Mouse (Mus musculus): ENCODE results near the gene Samd8. TPM values are rescaled to one million over a fixed set of nuclear protein-coding genes. Genes with fewer than 3 reads are reported as not detected.

The Samd8 gene
- total and polyA plus RNA-seq, 3 experiments, result 5.4 to 9.5 (median 7.0) TPM

GRCm38 (mm10) chr14:21741314-21741713, 9.0 kb upstream of the Samd8 start:
- Histone ChIP-seq H3K27ac (ENCODE audit: insufficient read depth, low read depth) (no peak overlapping the region), H3K36me3 (replicated peaks in 1 of 2; ENCODE audit: control insufficient read depth in 1 of 2, insufficient read depth in 1 of 2, low read length in 1 of 2) (no peaks in the 10 kb centered on the region), H3K4me3 (replicated peaks in 1 of 3; ENCODE audit: low read depth in 2 of 3, low read length in 2 of 3, poor library complexity in 1 of 3) (no peak overlapping the region), H3K4me1 (ENCODE audit: control insufficient read depth in 1 of 2, insufficient read depth in 2 of 2) (peaks cover 3 to 4% of the 10 kb centered on the region in 2 experiments; a peak in 1 of 4 replicates), H3K9ac (ENCODE audit: insufficient read depth, low read depth) (no peak overlapping the region), H3K4me2 (ENCODE audit: insufficient read depth, low read depth, poor library complexity, severe bottlenecking) (no peak overlapping the region), H3K79me2 (replicated peaks; ENCODE audit: control insufficient read depth, extremely low read depth, insufficient read depth, poor library complexity, severe bottlenecking) (no peaks in the 10 kb centered on the region), H3K9me3 (replicated peaks; ENCODE audit: low read length) (no peaks in the 10 kb centered on the region), H3K27me3 (replicated peaks) (no peaks in the 10 kb centered on the region)
- in situ Hi-C loops (cut with MboI; ENCODE audit: low pct_ligation_motif_present, low pct_unique_long_range_greater_than_20kb, low sequenced_read_pairs) (loop anchor here (25.0 kb wide), 1 partner anchor 254 kb away; the partner anchor contains the start of gene Kat6b), dilution Hi-C loops (cut with MboI; ENCODE audit: extremely low pct_ligation_motif_present, extremely low pct_unique_long_range_greater_than_20kb, low sequenced_read_pairs) (no loop called here)
- TF ChIP-seq ZKSCAN1 (IDR thresholded peaks at IDR 0.05; ENCODE audit: borderline replicate concordance, low read depth, low read length) (no peak), E2F4 (IDR thresholded peaks at IDR 0.05; ENCODE audit: insufficient replicate concordance, low read depth, low read length) (no peak), ZNF384 (IDR thresholded peaks at IDR 0.05; ENCODE audit: low read depth, low read length) (no peak), RCOR1 (conservative IDR thresholded peaks at IDR 0.05; ENCODE audit: low read depth, low read length) (no peak), TCF12 (IDR thresholded peaks at IDR 0.05; ENCODE audit: low read depth, low read length) (no peak), GABPA (IDR thresholded peaks at IDR 0.05; ENCODE audit: insufficient replicate concordance, low read depth, low read length) (no peak), IRF4 (IDR thresholded peaks at IDR 0.05; ENCODE audit: low read depth, low read length) (no peak), RAD21 (IDR thresholded peaks at IDR 0.05; ENCODE audit: low read depth, low read length) (no peak), MAFK (IDR thresholded peaks at IDR 0.05; ENCODE audit: insufficient replicate concordance, low read length) (no peak), ZMIZ1 (IDR thresholded peaks at IDR 0.05; ENCODE audit: low read depth, low read length) (no peak), MAX (IDR thresholded peaks at IDR 0.05; ENCODE audit: low read length) (no peak), HCFC1 (IDR thresholded peaks at IDR 0.05; ENCODE audit: low read depth, low read length) (no peak), JUN (IDR thresholded peaks at IDR 0.05; ENCODE audit: insufficient read depth, low read depth, low read length) (no peak), PAX5 (IDR thresholded peaks at IDR 0.05; ENCODE audit: low read length) (no peak), ZC3H11A (IDR thresholded peaks at IDR 0.05; ENCODE audit: low read depth, low read length) (no peak), KAT2A (IDR thresholded peaks at IDR 0.05; ENCODE audit: insufficient replicate concordance, low read length) (no peak), SIN3A (IDR thresholded peaks at IDR 0.05; ENCODE audit: low read length) (no peak)
- no peak for DNase-seq (ENCODE audit: extremely low read depth)

GRCm38 (mm10) chr14:21741786-21742185, 8.5 kb upstream of the Samd8 start:
- Histone ChIP-seq H3K9ac (ENCODE audit: insufficient read depth, low read depth) (no peak overlapping the region), H3K4me3 (replicated peaks in 1 of 3; ENCODE audit: low read depth in 2 of 3, low read length in 2 of 3, poor library complexity in 1 of 3) (no peak overlapping the region), H3K4me1 (ENCODE audit: control insufficient read depth in 1 of 2, insufficient read depth in 2 of 2) (peaks cover 3 to 4% of the 10 kb centered on the region in 2 experiments; a peak in 2 of 4 replicates), H3K36me3 (replicated peaks in 1 of 2; ENCODE audit: control insufficient read depth in 1 of 2, insufficient read depth in 1 of 2, low read length in 1 of 2) (no peaks in the 10 kb centered on the region), H3K27ac (ENCODE audit: insufficient read depth, low read depth) (no peak overlapping the region), H3K79me2 (replicated peaks; ENCODE audit: control insufficient read depth, extremely low read depth, insufficient read depth, poor library complexity, severe bottlenecking) (no peaks in the 10 kb centered on the region), H3K4me2 (ENCODE audit: insufficient read depth, low read depth, poor library complexity, severe bottlenecking) (no peak overlapping the region), H3K27me3 (replicated peaks) (no peaks in the 10 kb centered on the region), H3K9me3 (replicated peaks; ENCODE audit: low read length) (no peaks in the 10 kb centered on the region)
- dilution Hi-C loops (cut with MboI; ENCODE audit: extremely low pct_ligation_motif_present, extremely low pct_unique_long_range_greater_than_20kb, low sequenced_read_pairs), result no loop called here
- in situ Hi-C loops (cut with MboI; ENCODE audit: low pct_ligation_motif_present, low pct_unique_long_range_greater_than_20kb, low sequenced_read_pairs), result loop anchor here (25.0 kb wide), 1 partner anchor 254 kb away; the partner anchor contains the start of gene Kat6b
- no peak for TF ChIP-seq HCFC1 (IDR thresholded peaks at IDR 0.05; ENCODE audit: low read depth, low read length)
- peak; percentile 38; the same call in 1 of the 2 replicates for TF ChIP-seq IRF4 (IDR thresholded peaks at IDR 0.05; ENCODE audit: low read depth, low read length)
- peak; percentile 77 for TF ChIP-seq SMC3 (IDR thresholded peaks at IDR 0.05; ENCODE audit: low read depth, low read length)
- TF ChIP-seq RAD21 (IDR thresholded peaks at IDR 0.05; ENCODE audit: low read depth, low read length), result peak; percentile 94
- peak; percentile 92 to 98 for TF ChIP-seq CTCF (conservative IDR thresholded peaks at IDR 0.05 in 1 of 2, IDR thresholded peaks at IDR 0.05 in 1 of 2; ENCODE audit: low read depth in 2 of 2, low read length in 2 of 2)
- no peak for TF ChIP-seq MAZ (IDR thresholded peaks at IDR 0.05; ENCODE audit: low read depth, low read length)
- peak; percentile 46; the same call in 1 of the 2 replicates for TF ChIP-seq ZC3H11A (IDR thresholded peaks at IDR 0.05; ENCODE audit: low read depth, low read length)
- TF ChIP-seq CHD1 (IDR thresholded peaks at IDR 0.05; ENCODE audit: low read depth, low read length), result no peak
- peak; percentile 68 for DNase-seq (ENCODE audit: extremely low read depth)
